Mouse (Mus musculus) kidney, adult 9 months (tissue): ENCODE data around the gene Cdh13.

Source experiments
- DNase-seq: peaks from one replicate; pipeline ENCODE4 v3.0.0; 2022

Gene Cdh13

DNA sequence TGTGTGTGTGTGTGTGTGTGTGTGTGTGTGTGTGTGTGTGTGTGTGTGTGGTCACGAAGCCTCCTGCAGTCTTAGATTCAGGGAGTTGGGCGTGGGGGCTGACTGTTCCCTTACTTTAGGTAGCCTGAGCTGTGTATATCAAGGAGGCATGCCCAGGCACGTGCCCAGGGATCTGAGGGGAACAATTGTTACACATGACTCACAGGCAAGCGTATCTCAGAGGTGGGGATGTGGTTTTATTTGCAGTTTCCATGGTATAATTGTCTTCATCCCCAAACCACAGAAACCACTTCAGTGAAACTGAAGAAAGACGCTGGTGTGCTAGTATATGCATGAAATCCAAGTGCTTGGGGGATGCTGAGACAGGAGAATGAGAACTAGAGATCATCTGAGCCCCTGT is 546.8 kb downstream of the Cdh13 start:
- DNase-seq, result no peak

GRCm38 (mm10) chr8:118831026-118831425 is 547.5 kb downstream of the Cdh13 start:
- DNase-seq, result no peak

DNA sequence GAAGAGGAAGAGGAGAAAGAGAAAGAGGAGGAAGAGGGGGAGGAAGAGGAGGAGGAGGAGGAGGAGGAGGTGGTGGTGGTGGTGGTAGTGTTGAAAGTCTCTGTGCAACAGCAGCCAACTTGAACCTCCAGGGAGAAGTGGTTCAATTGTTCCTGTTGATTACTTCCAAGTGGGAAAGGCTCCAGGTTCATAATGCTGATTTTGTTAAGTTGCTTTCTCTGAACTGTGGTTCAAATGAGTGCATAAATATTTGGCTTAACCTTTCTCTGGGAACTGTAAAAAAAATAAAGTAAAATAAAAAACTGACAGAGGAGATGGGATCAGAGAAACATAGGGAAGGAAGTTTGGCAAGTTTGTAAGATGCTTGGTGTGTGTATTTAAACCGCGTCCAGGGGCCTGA is 555.3 kb downstream of the Cdh13 start:
- no peak for DNase-seq

GRCm38 (mm10) chr8:118845690-118846089 is 562.2 kb downstream of the Cdh13 start:
- DNase-seq, result no peak

GRCm38 (mm10) chr8:118848021-118848420 is 564.5 kb downstream of the Cdh13 start:
- DNase-seq, result peak; percentile 69

- peak; percentile 40 for DNase-seq
Observed at GRCm38 (mm10) chr8:118849515-118849914, 566.0 kb downstream of the Cdh13 start.

DNA sequence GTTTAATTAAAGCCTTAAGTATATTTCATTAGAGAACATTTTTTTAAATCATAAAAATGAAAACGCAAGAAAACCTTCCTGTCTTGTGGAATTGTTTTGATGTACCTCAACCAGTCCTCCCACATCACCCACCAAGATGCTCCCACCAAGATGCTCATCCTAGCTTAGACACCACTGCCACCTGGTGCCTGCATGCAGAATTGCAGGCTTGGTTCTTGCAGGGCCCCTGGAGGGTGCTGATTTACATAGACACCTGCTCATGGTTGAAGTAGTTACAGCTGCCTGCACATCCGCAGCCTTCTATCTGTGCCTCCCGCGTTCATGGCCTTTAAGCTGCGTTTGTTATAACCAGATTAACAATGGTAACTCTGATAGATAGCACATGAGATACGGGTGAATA is 566.8 kb downstream of the Cdh13 start:
- peak; percentile 53 for DNase-seq

DNA sequence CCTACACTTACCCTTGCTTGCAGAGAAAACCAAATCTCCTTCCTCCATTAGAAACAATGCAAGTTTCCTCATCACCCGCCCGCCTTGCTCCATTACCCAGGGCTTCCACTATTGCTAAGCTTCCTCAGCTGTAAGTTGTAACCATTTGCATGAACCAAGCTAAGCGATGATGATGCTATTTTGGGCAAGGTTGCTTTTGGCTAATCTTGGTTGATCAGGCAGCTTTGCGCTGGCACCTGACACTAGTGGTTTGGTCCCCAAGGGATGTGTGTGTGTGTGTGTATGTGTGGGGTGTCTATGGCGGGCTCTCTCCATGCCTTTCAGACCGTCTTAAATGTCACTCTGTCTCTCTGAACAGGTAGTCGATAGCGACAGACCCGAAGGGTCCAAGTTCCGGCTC is 567.8 kb downstream of the Cdh13 start:
- no peak for DNase-seq

DNA sequence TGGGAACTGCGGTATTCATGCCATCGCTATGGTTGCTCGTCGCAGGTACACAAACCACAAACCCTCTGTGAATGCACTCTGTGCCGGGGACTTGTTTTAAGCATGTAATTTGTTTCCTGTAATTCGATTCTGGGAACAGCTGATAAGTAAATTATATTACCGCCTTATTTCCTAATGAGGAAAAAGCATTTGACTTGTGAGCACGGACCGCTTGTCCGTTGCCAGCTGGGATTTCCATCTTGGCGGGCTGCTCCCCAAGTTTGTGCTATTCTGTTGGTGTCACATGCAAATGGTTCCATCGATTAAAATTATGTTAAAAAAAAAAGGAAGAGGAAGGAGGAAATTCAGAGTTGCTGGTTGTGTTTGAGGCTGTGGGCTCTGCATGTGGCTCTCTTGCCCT is 569.3 kb downstream of the Cdh13 start:
- no peak for DNase-seq

DNA sequence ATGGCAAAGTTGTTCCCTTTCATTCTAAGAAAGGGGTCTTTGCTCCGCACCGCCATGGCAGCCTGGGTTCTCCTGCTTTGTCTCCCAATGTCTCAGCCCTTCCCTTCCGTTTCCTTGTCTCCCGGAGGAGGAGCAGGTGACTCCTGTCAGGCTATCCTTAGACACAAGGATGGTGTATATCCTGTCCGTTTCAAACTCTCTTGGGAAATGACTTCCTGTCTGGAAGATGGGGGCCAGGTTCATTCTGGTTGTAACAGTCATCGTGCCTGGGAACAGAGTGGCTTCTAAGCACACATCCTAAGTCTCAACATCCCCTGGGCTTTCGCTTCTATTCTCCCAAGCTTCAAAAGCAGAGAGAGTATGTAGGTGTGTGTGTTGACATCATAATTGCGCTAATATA is 571.1 kb downstream of the Cdh13 start:
- DNase-seq, result no peak

DNA sequence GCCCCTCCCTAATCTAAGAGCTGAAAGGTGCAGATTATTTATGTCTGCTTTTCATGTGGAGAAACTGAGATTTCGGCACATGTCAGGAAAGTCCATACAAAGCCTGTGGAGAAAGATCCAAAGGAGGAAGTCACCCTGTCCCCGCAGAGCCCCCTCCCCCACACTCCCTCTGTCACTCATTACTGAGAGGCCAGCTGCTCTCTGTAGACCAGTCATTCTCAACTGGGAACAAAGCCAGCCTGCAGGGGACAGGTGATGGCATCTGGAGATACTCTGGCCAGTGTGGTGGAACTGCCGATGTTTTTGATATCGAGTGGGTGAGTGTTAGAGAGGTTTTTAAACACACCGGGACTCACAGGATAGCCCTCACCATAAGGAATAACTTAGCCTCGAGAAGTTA is 582.8 kb downstream of the Cdh13 start:
- no peak for DNase-seq

DNA sequence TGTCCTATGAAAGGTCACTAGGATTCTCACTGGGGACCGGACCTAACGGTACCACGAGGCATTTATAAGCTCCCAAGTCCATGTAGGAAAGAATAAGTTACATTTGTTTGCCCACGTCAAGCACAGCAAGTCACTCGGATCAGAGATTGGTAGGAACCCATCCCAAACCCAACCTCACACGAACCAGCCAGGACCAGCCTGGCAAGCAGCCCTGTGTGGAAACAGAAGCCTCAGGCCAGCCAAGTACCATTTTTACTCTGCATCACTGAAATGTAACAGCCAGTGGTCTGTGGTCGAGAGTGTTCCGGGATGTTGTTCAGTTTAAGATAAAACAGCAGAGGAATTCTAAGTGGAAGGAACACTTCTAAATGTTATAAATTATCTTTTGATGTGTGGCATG is 587.2 kb downstream of the Cdh13 start:
- no peak for DNase-seq

DNA sequence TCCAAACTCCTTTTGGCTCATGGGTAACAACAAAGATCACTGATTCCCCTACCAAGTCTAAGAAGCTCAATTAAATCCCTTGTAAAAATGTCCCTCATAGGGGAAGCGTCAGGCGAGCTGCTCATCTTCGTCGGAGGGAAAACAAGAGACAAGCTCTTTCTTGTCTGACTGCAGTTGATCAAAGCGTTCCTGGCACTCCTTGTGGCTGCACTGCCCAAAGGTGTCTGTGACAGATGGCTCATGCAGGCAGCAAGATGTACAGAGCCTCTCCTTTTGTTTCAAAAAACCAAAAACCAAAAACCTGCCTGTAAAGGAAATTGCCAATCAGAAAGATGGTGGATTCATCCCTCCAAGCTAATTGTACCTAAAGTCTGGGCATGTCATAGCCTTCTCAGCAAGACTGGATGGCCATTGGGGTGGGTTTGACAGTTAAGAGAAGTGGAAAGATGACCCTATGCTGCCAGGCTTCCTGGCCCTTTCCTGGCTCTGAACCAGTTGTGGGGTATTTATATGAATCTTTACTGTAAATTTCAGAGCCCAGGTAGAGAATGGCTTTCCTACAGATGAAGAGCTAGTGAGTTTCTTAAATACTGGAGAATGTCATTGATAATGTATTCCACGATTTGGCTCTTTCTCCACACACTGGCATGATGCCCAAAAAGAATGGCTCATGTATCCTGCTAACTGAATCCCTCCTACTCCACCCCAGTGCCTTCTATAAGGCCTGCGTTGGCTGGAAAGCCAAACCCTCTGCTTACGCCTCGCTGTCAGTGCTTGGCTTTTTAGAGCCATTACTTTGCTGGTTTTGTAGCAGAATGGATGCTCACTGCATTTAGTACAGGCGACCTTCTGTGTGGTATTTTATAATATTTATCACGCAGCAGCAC is 596.6 kb downstream of the Cdh13 start:
- DNase-seq, result no peak

DNA sequence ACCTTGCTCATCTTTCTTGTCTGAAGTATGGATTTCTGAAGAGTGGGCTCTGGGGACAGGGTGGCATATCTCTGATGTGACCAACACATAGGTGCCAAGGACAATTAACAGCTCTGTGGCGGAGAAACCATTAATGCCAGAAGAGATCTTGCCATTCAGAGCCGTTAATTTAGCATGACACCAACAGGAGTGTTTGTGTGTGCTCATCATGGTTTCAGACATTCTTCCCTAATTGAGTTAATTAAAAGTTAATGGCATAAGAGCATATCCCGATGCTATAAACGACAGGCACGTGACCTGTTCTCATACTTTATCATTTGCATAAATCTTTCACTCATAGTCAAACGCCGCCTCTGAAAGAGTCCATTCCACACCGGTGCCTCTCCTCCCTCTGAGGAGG is 600.8 kb downstream of the Cdh13 start:
- no peak for DNase-seq

DNA sequence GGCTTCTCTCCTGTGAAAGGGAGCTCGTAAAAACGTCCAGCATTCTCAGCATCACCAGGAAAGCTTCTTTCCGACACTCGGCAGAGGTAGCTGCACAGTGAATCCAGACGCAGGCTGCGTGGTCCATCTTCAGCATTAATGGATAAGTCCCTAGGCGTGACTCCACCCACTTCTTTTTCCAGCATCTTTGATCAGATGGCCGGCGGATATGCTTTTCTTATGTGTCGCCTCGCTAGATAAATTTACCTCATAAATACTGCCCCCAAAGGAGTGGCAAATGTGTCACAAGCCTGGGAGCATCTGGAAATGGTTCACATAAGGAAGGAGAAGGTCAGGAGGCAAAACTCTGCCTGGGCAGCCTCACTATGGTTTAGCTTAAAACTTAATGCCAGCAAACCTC is 601.5 kb downstream of the Cdh13 start:
- DNase-seq, result no peak

- DNase-seq, result no peak
Observed at GRCm38 (mm10) chr8:118902402-118902801, 618.9 kb downstream of the Cdh13 start.

GRCm38 (mm10) chr8:118916513-118916912 is 633.0 kb downstream of the Cdh13 start:
- DNase-seq, result no peak

DNA sequence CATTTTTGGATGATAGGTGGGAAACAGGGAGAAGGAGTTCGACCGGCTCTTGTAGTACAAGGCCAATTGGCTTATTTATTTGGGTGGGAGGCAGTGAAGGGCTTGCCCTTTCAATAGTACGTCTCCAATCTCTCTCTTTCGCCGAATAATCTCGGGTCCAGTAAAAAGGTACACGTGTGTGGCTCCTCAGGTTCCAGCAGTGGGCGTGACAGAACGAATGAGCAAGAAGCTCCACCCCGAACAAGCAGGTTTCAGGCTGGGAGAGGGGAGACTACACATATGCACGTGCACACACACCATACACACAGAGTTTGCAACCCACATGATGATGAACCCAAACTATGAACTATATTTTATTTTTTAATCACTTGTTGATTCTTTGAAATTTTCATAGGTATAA is 653.9 kb downstream of the Cdh13 start:
- DNase-seq, result no peak

- no peak for DNase-seq
Observed at GRCm38 (mm10) chr8:118938025-118938424, 654.5 kb downstream of the Cdh13 start.

GRCm38 (mm10) chr8:118951766-118952741 is 668.5 kb downstream of the Cdh13 start:
- no peak for DNase-seq

DNA sequence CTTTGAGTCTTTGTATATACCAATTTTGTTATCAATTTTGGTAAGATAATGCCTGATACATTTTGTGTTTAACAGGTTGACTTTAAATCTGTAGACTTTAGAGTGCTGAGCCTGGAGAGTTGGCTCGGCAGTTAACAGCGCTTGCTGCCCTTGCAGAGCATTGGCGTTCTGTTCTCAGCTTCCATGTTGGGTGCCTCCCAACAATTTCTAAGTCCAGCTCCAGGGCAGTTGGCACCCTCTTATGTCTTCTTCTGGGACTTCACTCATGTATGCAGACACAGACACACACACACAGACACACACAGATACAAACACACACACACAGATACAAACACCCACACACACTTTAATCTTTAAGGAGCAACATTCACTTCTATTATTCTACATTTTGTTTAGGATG is 672.6 kb downstream of the Cdh13 start:
- DNase-seq, result no peak

DNA sequence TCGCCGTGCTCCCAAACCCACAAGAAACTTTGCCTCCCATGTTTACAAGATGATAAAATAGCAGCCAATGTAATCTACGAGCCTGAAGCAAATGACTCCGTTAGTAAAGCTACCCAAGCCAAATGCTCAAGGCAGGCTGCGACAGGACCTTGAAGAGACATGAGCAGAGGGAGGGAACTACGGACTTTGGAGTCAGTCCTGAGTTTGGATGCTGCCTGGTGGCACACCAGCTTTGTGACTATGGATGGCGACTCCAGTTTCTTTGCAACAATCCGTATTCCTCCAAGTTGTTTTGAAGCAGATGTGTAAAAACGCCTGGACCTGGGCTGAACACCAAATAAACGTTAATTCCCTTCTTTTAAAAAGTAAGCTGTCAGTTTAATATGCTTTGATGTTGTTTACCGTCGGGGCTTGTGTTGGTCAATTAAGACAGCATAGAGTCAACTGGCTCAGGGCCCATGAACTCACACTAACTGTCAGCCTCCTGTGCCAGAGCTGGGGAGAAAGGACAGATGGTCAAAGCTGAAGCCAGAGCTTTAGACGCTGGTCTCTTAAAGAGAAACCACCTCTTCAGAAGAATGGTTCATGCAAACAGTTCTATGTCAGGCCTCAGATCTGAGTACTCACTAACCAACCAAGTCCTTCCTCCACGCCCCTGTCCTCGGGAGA is 678.5 kb downstream of the Cdh13 start:
- no peak for DNase-seq
